Mouse (Mus musculus): ENCODE measurements around the gene Slc38a11. TPM values are rescaled to one million over a fixed set of nuclear protein-coding genes. Genes with fewer than 3 reads are reported as not detected.

Gene Slc38a11
- polyA plus RNA-seq, 1 experiment: not detected

DNA sequence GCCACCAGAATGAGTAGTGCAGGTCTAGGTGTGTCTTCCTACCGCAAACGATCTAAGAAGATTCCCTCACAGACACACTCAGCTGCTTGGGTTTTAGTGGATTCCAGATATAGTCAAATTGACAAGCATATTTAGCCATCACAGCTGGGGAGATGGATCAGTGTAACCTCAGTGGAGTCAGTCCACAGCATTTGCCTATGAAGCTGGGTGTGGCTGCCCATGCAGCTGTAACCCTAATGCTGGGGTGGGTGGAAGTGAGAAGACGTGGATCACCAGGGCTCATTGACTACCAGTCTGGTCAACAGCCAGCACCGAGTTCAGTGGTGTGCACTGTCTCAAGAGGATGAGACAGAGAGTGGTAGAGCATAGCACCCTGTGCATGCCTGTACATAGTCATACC lies 74.1 kb downstream of the Slc38a11 start:
- H3K27me3 ChIP-seq (ENCODE audit: control insufficient read depth, insufficient read depth, low read length, poor library complexity, severe bottlenecking): no peaks in the 10 kb centered on the region
- no peak overlapping the region for H3K4me3 ChIP-seq (ENCODE audit: low read depth, low read length)
- no peaks in the 10 kb centered on the region for H3K36me3 ChIP-seq (ENCODE audit: control insufficient read depth, insufficient read depth, low read length, poor library complexity, severe bottlenecking)
- H3K9ac ChIP-seq (ENCODE audit: low read depth, poor library complexity, severe bottlenecking): no peak overlapping the region
- no peak for TF ChIP-seq CTCF (IDR thresholded peaks at IDR 0.05; ENCODE audit: low read depth, low read length)
- no peak for TF ChIP-seq POLR2A (IDR thresholded peaks at IDR 0.05; ENCODE audit: insufficient read depth, low read length)
- no peak for TF ChIP-seq EP300 (IDR thresholded peaks at IDR 0.05; ENCODE audit: insufficient read depth, low read depth, low read length)
- H3K4me1 ChIP-seq (ENCODE audit: control insufficient read depth, insufficient read depth, low read length): no peaks in the 10 kb centered on the region
- no peaks in the 10 kb centered on the region for H3K9me3 ChIP-seq (replicated peaks; ENCODE audit: control insufficient read depth, insufficient read depth, low read length, poor library complexity, severe bottlenecking)
- no peak overlapping the region for H3K27ac ChIP-seq (ENCODE audit: insufficient read depth, low read length)

DNA sequence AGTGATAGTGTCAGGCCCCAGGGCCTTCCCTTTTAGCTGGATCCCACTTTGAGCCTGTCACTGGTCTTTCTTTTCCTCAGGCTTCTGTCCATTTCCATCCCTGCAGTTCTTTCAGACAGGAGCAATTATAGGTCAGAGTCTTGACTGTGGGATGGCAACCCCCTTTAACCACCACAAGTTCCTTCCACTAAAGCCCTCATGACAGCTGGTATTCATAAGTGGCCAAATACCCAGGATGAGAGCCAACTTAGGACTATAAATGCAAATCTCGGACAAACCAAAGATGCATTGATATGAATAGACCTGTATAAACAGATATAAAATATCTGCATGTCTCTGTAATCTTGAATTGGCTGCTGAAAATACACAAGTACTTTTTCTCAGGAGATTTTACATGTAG lies 75.1 kb downstream of the Slc38a11 start:
- no peaks in the 10 kb centered on the region for H3K36me3 ChIP-seq (ENCODE audit: control insufficient read depth, insufficient read depth, low read length, poor library complexity, severe bottlenecking)
- no peak overlapping the region for H3K9ac ChIP-seq (ENCODE audit: low read depth, poor library complexity, severe bottlenecking)
- H3K27ac ChIP-seq (ENCODE audit: insufficient read depth, low read length): no peak overlapping the region
- no peak overlapping the region for H3K4me3 ChIP-seq (ENCODE audit: low read depth, low read length)
- H3K4me1 ChIP-seq (ENCODE audit: control insufficient read depth, insufficient read depth, low read length): no peaks in the 10 kb centered on the region
- no peaks in the 10 kb centered on the region for H3K9me3 ChIP-seq (replicated peaks; ENCODE audit: control insufficient read depth, insufficient read depth, low read length, poor library complexity, severe bottlenecking)
- no peak for TF ChIP-seq EP300 (IDR thresholded peaks at IDR 0.05; ENCODE audit: insufficient read depth, low read depth, low read length)
- TF ChIP-seq POLR2A (IDR thresholded peaks at IDR 0.05; ENCODE audit: insufficient read depth, low read length): no peak
- TF ChIP-seq CTCF (IDR thresholded peaks at IDR 0.05; ENCODE audit: low read depth, low read length): no peak
- no peaks in the 10 kb centered on the region for H3K27me3 ChIP-seq (ENCODE audit: control insufficient read depth, insufficient read depth, low read length, poor library complexity, severe bottlenecking)

DNA sequence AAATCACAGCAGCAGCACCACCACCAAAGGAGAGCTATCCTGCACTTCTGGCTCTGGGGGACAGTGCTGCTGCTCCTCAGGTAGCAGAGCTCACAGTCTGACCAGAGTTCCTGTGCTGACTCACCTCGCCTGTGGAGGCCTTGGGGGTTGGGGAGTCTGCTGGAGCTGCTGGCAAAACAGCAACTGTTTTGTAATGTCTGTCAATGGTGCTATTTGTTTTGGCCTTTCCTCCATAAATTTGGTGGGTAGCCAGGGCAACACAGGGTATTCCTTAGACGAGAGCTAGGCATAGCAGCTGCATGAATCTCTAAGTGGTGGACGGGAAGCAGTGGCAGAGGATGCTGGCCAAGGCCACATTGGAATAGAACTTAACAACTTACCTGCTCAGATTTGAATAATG lies 78.5 kb downstream of the Slc38a11 start:
- no peaks in the 10 kb centered on the region for H3K9me3 ChIP-seq (replicated peaks; ENCODE audit: control insufficient read depth, insufficient read depth, low read length, poor library complexity, severe bottlenecking)
- no peak overlapping the region for H3K4me3 ChIP-seq (ENCODE audit: low read depth, low read length)
- H3K27me3 ChIP-seq (ENCODE audit: control insufficient read depth, insufficient read depth, low read length, poor library complexity, severe bottlenecking): no peaks in the 10 kb centered on the region
- no peaks in the 10 kb centered on the region for H3K4me1 ChIP-seq (ENCODE audit: control insufficient read depth, insufficient read depth, low read length)
- H3K36me3 ChIP-seq (ENCODE audit: control insufficient read depth, insufficient read depth, low read length, poor library complexity, severe bottlenecking): no peaks in the 10 kb centered on the region
- H3K9ac ChIP-seq (ENCODE audit: low read depth, poor library complexity, severe bottlenecking): no peak overlapping the region
- TF ChIP-seq CTCF (IDR thresholded peaks at IDR 0.05; ENCODE audit: low read depth, low read length): no peak
- H3K27ac ChIP-seq (ENCODE audit: insufficient read depth, low read length): no peak overlapping the region

DNA sequence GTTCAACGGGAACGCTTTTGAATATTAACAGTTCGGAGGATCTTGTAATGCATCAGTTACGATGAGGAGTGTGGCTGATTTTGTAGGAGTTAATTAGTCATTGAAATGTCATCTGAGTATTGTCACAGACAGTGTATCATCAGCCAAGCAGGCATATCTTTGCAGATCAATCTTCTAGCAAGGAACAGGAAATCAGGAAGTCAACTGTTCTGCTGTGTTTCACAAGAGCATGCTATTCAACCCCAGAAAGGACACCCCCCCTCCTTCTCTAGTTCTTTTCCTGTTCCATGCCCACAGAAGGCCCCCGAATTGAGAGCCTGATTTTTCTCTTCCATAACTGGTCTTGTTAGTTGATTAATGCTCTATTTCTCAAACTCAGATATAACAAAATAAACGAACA lies 80.9 kb downstream of the Slc38a11 start:
- Histone ChIP-seq H3K4me1 (ENCODE audit: control insufficient read depth, insufficient read depth, low read length) (no peaks in the 10 kb centered on the region), H3K27me3 (ENCODE audit: control insufficient read depth, insufficient read depth, low read length, poor library complexity, severe bottlenecking) (no peaks in the 10 kb centered on the region), H3K27ac (ENCODE audit: insufficient read depth, low read length) (no peak overlapping the region), H3K4me3 (ENCODE audit: low read depth, low read length) (no peak overlapping the region), H3K36me3 (ENCODE audit: control insufficient read depth, insufficient read depth, low read length, poor library complexity, severe bottlenecking) (no peaks in the 10 kb centered on the region), H3K9ac (ENCODE audit: low read depth, poor library complexity, severe bottlenecking) (no peak overlapping the region), H3K9me3 (replicated peaks; ENCODE audit: control insufficient read depth, insufficient read depth, low read length, poor library complexity, severe bottlenecking) (no peaks in the 10 kb centered on the region)
- no peak for TF ChIP-seq CTCF (IDR thresholded peaks at IDR 0.05; ENCODE audit: low read depth, low read length)
- no peak for TF ChIP-seq POLR2A (IDR thresholded peaks at IDR 0.05; ENCODE audit: insufficient read depth, low read length)
- TF ChIP-seq EP300 (IDR thresholded peaks at IDR 0.05; ENCODE audit: insufficient read depth, low read depth, low read length): no peak

DNA sequence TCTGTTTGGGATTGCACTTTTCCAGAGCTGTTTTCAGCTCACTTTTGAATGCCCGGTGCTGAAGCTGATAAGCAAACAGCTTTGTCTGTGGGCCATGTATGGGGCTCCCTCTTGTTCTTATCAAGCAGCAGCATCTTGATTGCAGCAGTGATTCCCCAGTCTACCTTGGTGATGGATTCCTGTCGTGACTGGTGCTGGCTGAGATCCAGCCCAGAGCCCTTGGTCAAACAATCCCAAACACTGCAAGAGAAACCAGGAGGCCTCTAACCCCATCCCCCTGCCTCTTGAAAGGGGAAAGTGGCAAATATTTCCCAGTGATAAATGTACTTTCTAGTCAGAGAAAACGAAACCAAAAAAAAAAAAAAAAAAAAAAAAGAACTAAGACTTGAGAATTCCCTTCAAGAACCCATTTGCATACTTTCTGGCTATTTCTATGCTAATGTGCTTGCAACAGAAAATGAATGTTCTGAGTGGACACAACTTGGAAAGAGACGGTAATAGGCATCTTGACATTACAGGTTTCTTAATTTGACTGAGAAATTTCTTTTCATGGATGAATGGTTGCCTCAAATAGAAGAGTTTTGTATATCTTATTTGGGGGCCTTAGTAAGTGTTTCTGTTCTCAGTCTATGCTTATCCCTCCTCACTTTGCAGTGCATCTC lies 84.7 kb downstream of the Slc38a11 start:
- H3K9ac ChIP-seq (ENCODE audit: low read depth, poor library complexity, severe bottlenecking): no peak overlapping the region
- no peaks in the 10 kb centered on the region for H3K27me3 ChIP-seq (ENCODE audit: control insufficient read depth, insufficient read depth, low read length, poor library complexity, severe bottlenecking)
- no peaks in the 10 kb centered on the region for H3K9me3 ChIP-seq (replicated peaks; ENCODE audit: control insufficient read depth, insufficient read depth, low read length, poor library complexity, severe bottlenecking)
- no peak overlapping the region for H3K27ac ChIP-seq (ENCODE audit: insufficient read depth, low read length)
- no peaks in the 10 kb centered on the region for H3K36me3 ChIP-seq (ENCODE audit: control insufficient read depth, insufficient read depth, low read length, poor library complexity, severe bottlenecking)
- no peaks in the 10 kb centered on the region for H3K4me1 ChIP-seq (ENCODE audit: control insufficient read depth, insufficient read depth, low read length)
- TF ChIP-seq CTCF (IDR thresholded peaks at IDR 0.05; ENCODE audit: low read depth, low read length): no peak
- no peak for TF ChIP-seq EP300 (IDR thresholded peaks at IDR 0.05; ENCODE audit: insufficient read depth, low read depth, low read length)
- no peak for TF ChIP-seq POLR2A (IDR thresholded peaks at IDR 0.05; ENCODE audit: insufficient read depth, low read length)
- no peak overlapping the region for H3K4me3 ChIP-seq (ENCODE audit: low read depth, low read length)

DNA sequence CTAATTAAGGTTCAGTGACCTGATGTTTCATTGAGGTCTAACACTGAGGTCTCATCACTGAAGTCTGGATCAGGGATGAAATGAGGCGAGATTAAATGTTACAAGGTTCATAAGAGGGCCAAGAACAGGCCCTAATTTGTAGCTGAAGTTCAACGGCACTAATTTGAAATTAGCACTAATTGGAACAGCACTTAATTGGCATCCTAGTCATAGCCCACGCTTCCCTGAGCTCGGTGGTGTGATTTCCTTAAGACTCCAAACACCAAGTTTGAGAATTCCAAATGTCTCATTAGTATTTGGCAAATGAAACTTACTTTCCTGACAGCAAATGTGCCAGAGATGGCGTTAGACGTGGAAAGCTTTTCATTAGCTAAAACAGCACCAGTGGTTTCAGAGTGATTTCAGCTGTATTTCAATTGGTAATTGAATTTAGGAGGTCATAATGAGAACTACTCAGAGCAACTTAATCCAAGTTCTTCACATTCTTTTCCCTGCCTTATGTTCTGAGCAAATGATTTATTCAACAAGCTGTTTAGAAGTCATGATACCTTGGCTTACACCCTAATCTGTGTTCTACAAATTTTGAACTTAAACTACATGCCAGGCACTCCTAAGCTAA lies 88.3 kb downstream of the Slc38a11 start:
- H3K27me3 ChIP-seq (ENCODE audit: control insufficient read depth, insufficient read depth, low read length, poor library complexity, severe bottlenecking): no peaks in the 10 kb centered on the region
- no peak overlapping the region for H3K4me3 ChIP-seq (ENCODE audit: low read depth, low read length)
- H3K9ac ChIP-seq (ENCODE audit: low read depth, poor library complexity, severe bottlenecking): no peak overlapping the region
- H3K36me3 ChIP-seq (ENCODE audit: control insufficient read depth, insufficient read depth, low read length, poor library complexity, severe bottlenecking): no peaks in the 10 kb centered on the region
- TF ChIP-seq EP300 (IDR thresholded peaks at IDR 0.05; ENCODE audit: insufficient read depth, low read depth, low read length): no peak
- no peak for TF ChIP-seq CTCF (IDR thresholded peaks at IDR 0.05; ENCODE audit: low read depth, low read length)
- TF ChIP-seq POLR2A (IDR thresholded peaks at IDR 0.05; ENCODE audit: insufficient read depth, low read length): no peak
- H3K4me1 ChIP-seq (ENCODE audit: control insufficient read depth, insufficient read depth, low read length): no peaks in the 10 kb centered on the region
- no peaks in the 10 kb centered on the region for H3K9me3 ChIP-seq (replicated peaks; ENCODE audit: control insufficient read depth, insufficient read depth, low read length, poor library complexity, severe bottlenecking)
- H3K27ac ChIP-seq (ENCODE audit: insufficient read depth, low read length): no peak overlapping the region

Measured in ES-Bruce4 (cell line).